Mouse (Mus musculus) stomach, embryonic 14.5 days (tissue): Measurements from ENCODE around the gene S1pr3. TPM values are rescaled to one million over a fixed set of nuclear protein-coding genes. Genes with fewer than 3 reads are reported as not detected.

Source experiments
- ATAC-seq: fragments of 200-750 bp; cut with Nextera tagmentation; 2 replicates; pipeline ENCODE4 v1.8.0; 2017; ENCODE audit warnings: low read depth, moderate TSS enrichment; ENCODE audit not compliant: insufficient number of reproducible peaks, insufficient read depth, low FRiP score
- H3K27ac ChIP-seq: fragments of 300-500 bp; sonication (generic); 2 replicates; pipeline ENCODE4 v1.5.1; 2014; ENCODE audit warnings: mild to moderate bottlenecking, low read length, moderate library complexity, mixed read lengths
- H3K27me3 ChIP-seq: fragments of 300-500 bp; sonication (generic); 2 replicates; pipeline ENCODE4 v1.6.1; 2014; ENCODE audit warnings: low read length, control low read depth, mixed read lengths; ENCODE audit not compliant: control insufficient read depth, insufficient read depth
- H3K36me3 ChIP-seq: fragments of 300-500 bp; sonication (generic); 2 replicates; pipeline ENCODE4 v1.6.1; 2014; ENCODE audit warnings: mild to moderate bottlenecking, control low read depth, low read length, moderate library complexity, mixed read lengths; ENCODE audit not compliant: control insufficient read depth, insufficient read depth
- H3K4me1 ChIP-seq: fragments of 300-500 bp; sonication (generic); 2 replicates; pipeline ENCODE4 v1.6.1; 2014; ENCODE audit warnings: low read length, control low read depth, mixed read lengths; ENCODE audit not compliant: control insufficient read depth, insufficient read depth
- H3K4me2 ChIP-seq: fragments of 300-500 bp; sonication (generic); replicated peaks from 2 replicates; pipeline ENCODE4 v1.6.1; 2014; ENCODE audit warnings: low read depth, low read length, control low read depth
- H3K4me3 ChIP-seq: fragments of 300-500 bp; sonication (generic); 2 replicates; pipeline ENCODE4 v1.5.1; 2014; ENCODE audit warnings: low read depth, low read length, control low read depth
- H3K9ac ChIP-seq: fragments of 300-500 bp; sonication (generic); replicated peaks from 2 replicates; pipeline ENCODE4 v1.6.1; 2014; ENCODE audit warnings: low read depth, mild to moderate bottlenecking, control low read depth, low read length, moderate library complexity, mixed read lengths
- H3K9me3 ChIP-seq: fragments of 300-500 bp; sonication (generic); 2 replicates; pipeline ENCODE4 v1.6.1; 2016; ENCODE audit warnings: low read depth, low read length, control low read depth; ENCODE audit not compliant: control insufficient read depth
- WGBS: fragments of 180-500 bp; shearing (Covaris S2); extraction: QIAGEN DNeasy Blood & Tissue Kit; methylation state at CpG from one replicate; pipeline ENCODE4 v1.1.7; 2014; 5-methylcytosine and 5-hydroxymethylcytosine counted together
- polyA plus RNA-seq: library from polyadenylated mRNA; unstranded; fragments of >200 nt; fragmentation: Nextera tagmentation; extraction: Ambion mirVana; gene quantifications from 2 replicates; pipeline ENCODE4 v1.2.1, GENCODE M21; 2014

The S1pr3 gene
- polyA plus RNA-seq, 1 experiment from 2014 or later: 61.1 TPM

- no peaks in the 10 kb centered on the region for H3K9me3 ChIP-seq
- no peak overlapping the region for H3K4me3 ChIP-seq
- no peak overlapping the region for H3K27ac ChIP-seq
- H3K4me2 ChIP-seq: no peak overlapping the region
- H3K4me1 ChIP-seq: peaks cover 12% of the 10 kb centered on the region
- no peaks in the 10 kb centered on the region for H3K36me3 ChIP-seq
- 64% methylated on average over 21 of the region's 21 CpGs for WGBS
- ATAC-seq: no peak
- no peaks in the 10 kb centered on the region for H3K27me3 ChIP-seq
- H3K9ac ChIP-seq: no peak overlapping the region
Measured at GRCm38 (mm10) chr13:51374026-51374807, 34.2 kb upstream of the S1pr3 start.

- H3K27ac ChIP-seq: no peak overlapping the region
- 21% methylated on average over 4 of the region's 4 CpGs for WGBS
Measured at GRCm38 (mm10) chr13:51378126-51378525, 30.3 kb upstream of the S1pr3 start.

GRCm38 (mm10) chr13:51379596-51379995 is 28.8 kb upstream of the S1pr3 start:
- 23% methylated on average over 6 of the region's 6 CpGs for WGBS
- H3K27me3 ChIP-seq: no peaks in the 10 kb centered on the region
- no peak for ATAC-seq
- no peak overlapping the region for H3K4me2 ChIP-seq
- H3K9me3 ChIP-seq: no peaks in the 10 kb centered on the region
- H3K36me3 ChIP-seq: no peaks in the 10 kb centered on the region
- H3K27ac ChIP-seq: peak overlapping the region; percentile 36; the same call in 1 of the 2 replicates
- H3K4me3 ChIP-seq: no peak overlapping the region
- no peak overlapping the region for H3K9ac ChIP-seq
- H3K4me1 ChIP-seq: peaks cover 17% of the 10 kb centered on the region

More at GRCm38 (mm10) chr13:51378126-51378525, 30.3 kb upstream of the S1pr3 start:
- Histone ChIP-seq H3K4me1 (peaks cover 17% of the 10 kb centered on the region), H3K4me3 (no peak overlapping the region), H3K4me2 (0 out of 2 replicates have a peak overlapping the region, but pooled peaks have one; percentile 18), H3K36me3 (no peaks in the 10 kb centered on the region), H3K9me3 (no peaks in the 10 kb centered on the region), H3K9ac (no peak overlapping the region), H3K27me3 (no peaks in the 10 kb centered on the region)
- ATAC-seq: 0 out of 2 replicates have a peak, but pooled peaks have one; percentile 44

- Histone ChIP-seq H3K9ac (no peak overlapping the region), H3K36me3 (no peaks in the 10 kb centered on the region), H3K27ac (no peak overlapping the region), H3K4me1 (peaks cover 17% of the 10 kb centered on the region), H3K4me3 (no peak overlapping the region), H3K9me3 (no peaks in the 10 kb centered on the region), H3K27me3 (no peaks in the 10 kb centered on the region), H3K4me2 (no peak overlapping the region)
- no peak for ATAC-seq
- 83% methylated on average over 6 of the region's 6 CpGs for WGBS
Measured at GRCm38 (mm10) chr13:51381498-51381897, 26.9 kb upstream of the S1pr3 start.

GRCm38 (mm10) chr13:51384899-51385298 is 23.5 kb upstream of the S1pr3 start:
- H3K9ac ChIP-seq: no peak overlapping the region
- no peaks in the 10 kb centered on the region for H3K36me3 ChIP-seq
- 67% methylated on average over 2 of the region's 2 CpGs for WGBS
- no peaks in the 10 kb centered on the region for H3K9me3 ChIP-seq
- H3K4me2 ChIP-seq: no peak overlapping the region
- ATAC-seq: no peak
- H3K4me1 ChIP-seq: no peaks in the 10 kb centered on the region
- H3K4me3 ChIP-seq: no peak overlapping the region
- no peaks in the 10 kb centered on the region for H3K27me3 ChIP-seq
- H3K27ac ChIP-seq: no peak overlapping the region

- Histone ChIP-seq H3K9me3 (no peaks in the 10 kb centered on the region), H3K36me3 (no peaks in the 10 kb centered on the region), H3K27me3 (no peaks in the 10 kb centered on the region), H3K4me3 (no peak overlapping the region), H3K4me1 (no peaks in the 10 kb centered on the region), H3K27ac (no peak overlapping the region), H3K4me2 (no peak overlapping the region), H3K9ac (no peak overlapping the region)
- no peak for ATAC-seq
- WGBS: 64% methylated on average over 4 of the region's 4 CpGs
Measured at GRCm38 (mm10) chr13:51387908-51388307, 20.5 kb upstream of the S1pr3 start.

- no peak overlapping the region for H3K4me2 ChIP-seq
- 54% methylated on average over 4 of the region's 4 CpGs for WGBS
- no peaks in the 10 kb centered on the region for H3K36me3 ChIP-seq
- H3K4me3 ChIP-seq: no peak overlapping the region
- H3K4me1 ChIP-seq: no peaks in the 10 kb centered on the region
- H3K9ac ChIP-seq: no peak overlapping the region
- no peak for ATAC-seq
- no peaks in the 10 kb centered on the region for H3K27me3 ChIP-seq
- peaks cover 4% of the 10 kb centered on the region; the same call in 1 of the 2 replicates for H3K9me3 ChIP-seq
- no peak overlapping the region for H3K27ac ChIP-seq
Measured at GRCm38 (mm10) chr13:51390398-51390797, 18.0 kb upstream of the S1pr3 start.

- Histone ChIP-seq H3K4me3 (no peak overlapping the region), H3K27ac (no peak overlapping the region), H3K4me1 (no peaks in the 10 kb centered on the region), H3K9ac (no peak overlapping the region), H3K9me3 (peaks cover 5% of the 10 kb centered on the region; the same call in 1 of the 2 replicates), H3K4me2 (no peak overlapping the region), H3K27me3 (no peaks in the 10 kb centered on the region), H3K36me3 (no peaks in the 10 kb centered on the region)
- ATAC-seq: no peak
- 80% methylated on average over 6 of the region's 6 CpGs for WGBS
Measured at GRCm38 (mm10) chr13:51391359-51391916, 17.0 kb upstream of the S1pr3 start.
